Mouse (Mus musculus) mature B cell (primary cell): ENCODE measurements around the gene Hdac5.

Source experiments
- in situ Hi-C: fragments of 300-500 bp; cut with MboI; formaldehyde crosslinking; loops from 2 replicates; pipeline ENCODE4 v1.14.3; 2019

The Hdac5 gene

DNA sequence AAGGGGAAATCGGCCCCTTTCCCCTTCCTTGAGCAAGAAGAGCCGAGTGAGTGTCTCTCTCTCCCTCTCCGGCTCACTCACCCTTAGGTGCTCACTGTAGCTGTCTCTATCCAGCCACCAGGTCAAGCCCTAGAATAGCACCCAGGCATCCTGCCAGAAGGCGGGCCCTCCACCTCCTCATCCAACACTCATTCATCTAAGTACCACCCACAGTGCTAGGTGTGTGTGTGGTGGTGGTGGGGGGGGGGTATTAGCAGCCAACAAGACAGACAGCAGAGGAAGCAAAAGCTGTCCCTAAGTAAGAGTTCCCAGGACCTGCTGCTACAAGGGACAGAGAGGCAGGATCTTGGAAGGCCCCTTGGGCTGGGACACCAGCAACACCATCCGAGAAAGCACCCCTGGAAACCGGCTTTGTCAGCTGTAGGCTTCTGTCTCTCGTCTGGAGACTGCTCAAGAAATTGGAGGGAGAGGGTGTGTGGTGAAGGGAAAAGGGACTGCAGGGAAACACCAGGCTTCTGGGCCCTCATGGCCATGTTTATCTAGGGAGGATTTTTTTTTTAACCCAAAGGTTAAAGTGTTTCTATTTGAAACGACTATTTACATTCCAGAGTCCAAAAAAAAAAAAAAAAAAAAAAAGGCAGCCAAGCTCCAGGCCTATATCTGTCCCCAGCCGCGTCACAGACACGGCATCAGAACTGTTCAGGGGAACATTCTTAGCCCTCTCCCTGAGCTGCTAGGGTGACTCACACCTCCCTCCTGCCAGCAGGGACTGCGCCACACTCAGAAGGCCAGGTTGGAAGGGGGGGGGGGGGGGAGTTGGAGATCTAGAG is 13.7 kb downstream of the Hdac5 start:
- in situ Hi-C loops = no loop called here

DNA sequence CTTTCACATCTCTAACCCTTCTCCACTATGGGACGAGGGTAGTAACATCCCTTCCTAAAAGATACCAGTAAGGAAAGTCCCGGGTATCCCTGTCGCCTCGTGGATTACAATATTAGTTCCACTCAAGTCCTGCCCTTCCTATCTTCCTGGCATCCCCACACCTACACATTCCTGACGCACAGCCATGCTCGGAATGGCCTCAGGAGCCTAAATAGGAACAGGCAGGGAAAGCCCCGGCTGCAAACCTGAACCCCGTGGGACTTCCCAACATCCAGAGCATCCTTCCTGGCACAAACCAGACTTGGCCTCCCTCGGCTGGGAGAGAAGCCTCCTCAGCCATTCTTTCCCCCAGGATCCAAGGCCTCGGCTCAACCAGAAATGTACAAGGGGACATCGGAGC is 14.5 kb downstream of the Hdac5 start:
- in situ Hi-C loops = no loop called here

DNA sequence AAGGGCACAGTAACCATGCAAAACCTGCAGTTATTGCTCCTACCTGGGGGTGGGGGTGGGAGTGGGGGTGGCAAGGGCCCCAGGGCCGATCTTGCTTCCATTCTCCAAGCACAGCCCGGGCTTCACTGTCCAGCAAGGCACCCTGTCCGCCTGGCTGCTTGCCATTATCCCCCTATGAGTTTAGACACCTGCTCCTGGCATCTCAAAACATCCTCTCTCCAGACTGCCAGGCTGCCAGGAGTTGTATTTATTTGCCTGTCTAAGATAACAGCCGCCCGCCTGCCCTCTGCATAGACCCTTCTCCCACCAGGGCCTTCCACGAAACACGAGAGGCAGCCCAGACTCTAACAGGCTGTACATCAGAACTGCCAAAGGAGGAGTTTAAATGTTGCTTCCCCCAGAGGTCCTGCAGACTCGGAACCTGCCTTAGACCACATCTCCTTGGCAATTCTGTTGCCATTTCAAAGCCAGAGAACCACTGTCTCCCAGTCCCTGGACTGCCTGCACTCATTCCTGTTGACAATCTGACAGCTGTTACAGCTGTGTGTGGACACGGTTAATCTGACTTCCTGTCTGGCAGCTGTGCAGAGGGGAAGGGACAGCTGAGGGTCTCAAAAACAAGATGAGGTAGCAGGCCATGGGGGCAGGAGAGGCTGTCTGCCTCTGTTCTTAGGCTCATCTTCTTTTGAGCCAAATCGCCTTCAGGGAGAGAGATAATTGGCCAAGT is 15.4 kb downstream of the Hdac5 start:
- in situ Hi-C loops = no loop called here

DNA sequence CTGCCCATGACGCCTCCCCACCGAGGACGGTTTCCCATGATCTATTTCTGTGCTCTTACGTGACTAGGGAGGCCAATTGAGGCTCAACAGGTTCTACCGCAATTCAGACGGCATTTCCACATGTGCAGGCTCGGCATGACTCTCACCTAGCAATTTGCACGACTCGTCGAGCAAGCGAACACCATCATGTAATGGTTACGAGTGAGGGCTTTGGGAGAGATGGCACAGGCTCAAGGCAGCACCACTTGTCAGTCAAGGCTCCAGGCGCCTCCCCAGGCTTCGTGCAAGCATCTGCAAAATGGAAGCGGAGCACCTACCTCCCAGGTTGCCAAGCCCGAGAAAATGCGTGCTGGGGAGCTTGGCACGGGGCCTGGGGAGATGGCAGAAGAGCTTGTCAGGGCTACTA is 18.0 kb downstream of the Hdac5 start:
- in situ Hi-C loops = no loop called here

DNA sequence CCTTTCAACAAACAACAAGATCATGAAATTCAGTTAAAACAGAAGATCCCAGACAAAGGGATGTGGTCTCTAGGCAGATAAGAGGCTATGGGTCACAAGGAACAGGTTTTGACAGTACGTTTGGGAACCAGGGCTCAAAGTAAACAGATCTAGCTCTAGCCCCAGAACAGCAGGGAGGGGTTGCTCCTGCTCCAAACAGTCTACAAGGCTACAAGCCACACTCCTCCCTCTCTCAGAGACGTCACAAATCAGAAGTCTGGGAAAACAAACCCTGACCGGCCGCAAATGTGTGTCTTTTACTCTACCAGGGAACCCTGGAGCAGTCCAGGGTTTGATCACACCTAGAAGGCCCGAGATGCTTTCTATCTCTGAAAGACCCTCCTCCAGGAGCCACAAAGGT is 19.0 kb downstream of the Hdac5 start:
- in situ Hi-C loops = no loop called here

DNA sequence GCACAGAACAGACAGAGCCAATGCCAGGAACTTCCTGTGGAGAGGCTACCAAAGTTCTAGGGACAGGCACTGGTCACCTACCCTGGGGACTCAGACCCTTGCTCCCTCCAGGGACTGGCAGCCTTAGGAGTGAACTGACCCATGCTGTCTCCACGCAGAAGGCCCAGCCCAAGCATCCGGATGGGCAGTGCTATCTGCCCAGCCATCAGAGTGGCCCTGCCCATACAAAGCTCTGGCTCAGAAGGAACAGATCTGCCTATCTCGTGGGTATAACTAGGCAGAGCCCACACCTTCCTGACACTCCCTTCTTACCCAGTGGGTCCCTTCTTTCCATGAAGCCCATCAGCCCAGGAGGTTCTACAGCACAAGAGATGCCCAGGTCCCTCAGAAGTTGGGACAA is 19.8 kb downstream of the Hdac5 start:
- in situ Hi-C loops = no loop called here

DNA sequence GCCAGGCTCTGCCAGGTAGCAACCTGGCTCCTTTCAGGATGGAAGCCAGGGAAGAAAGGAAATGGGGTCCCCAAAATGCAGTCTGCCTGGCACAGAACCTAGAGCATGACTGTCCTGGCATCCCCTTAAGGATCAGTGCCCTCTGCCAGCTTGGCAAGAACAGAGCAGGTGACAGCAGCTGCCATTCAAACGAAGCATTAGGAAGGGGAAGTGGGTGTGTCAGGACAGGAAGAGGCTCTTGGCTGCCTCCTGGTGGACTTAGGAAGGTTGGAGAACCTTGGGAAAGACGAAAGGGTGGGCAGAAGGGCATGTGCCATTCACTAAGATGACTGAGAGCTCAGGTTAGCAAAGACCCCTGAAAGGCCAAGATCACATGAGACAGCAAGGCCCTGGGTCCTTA is 20.2 kb downstream of the Hdac5 start:
- in situ Hi-C loops = no loop called here

DNA sequence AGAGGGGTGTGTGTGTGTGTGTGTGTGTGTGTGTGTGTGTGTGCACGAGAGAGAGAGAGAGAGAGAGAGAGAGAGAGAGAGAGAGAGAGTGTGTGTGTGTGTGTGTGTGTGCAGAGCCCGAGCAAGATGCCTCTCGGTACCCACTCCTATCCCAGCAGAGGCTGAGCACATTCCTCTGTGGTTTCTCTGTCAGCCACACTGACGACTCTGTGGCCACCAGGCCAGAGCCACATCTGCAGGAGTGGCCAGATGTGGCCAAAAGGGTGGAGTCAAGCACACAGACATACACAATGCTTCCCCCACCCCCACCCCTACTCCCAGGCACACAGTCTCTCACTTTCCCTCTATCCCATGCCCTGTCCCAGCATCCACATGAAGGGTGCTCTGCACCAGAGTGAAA is 21.1 kb downstream of the Hdac5 start:
- in situ Hi-C loops = no loop called here

DNA sequence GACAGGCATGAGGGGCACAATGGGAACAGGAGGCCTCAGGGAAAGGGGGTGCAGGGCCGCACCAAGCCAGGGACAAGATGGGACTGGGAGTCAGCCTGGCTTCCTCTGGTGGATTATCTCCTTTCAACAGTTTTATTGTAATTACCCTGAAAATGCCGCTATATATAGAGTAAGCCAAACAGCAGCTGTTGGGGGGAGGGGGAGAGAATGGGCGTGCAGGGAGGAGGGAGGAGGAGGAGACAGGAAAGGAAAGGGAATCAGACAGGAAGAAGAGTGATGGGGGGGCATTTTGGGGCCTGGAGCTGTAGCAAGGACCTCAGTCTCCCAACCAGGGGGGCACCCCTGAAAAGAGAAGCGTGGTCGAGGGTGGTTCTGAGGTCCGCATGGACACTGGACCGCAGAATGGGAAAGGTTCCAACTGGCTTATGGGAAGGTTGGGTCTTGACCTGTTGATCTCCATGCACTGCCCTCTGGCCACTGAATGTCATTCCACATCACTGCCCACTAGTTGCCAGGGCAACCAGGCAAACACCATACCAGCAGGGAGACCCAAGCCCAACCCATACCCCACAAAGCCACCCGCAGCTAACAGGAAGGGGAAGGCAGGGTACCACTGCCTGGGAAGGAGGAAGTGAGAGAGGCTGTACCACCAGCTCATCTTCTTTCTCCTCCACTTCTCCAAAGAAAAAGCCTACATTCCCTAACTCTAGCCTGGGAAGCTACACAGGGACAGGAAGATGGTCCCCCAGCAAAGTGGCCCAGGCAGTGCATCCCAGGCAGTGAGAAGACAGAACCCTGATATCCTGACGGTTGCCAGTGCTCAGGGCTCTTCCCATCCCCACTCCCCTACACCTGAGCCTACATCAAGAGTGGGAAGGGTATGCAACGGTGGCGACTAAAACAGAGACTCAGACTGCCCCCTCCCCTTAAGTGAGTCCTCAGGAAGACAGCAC is 21.9 kb downstream of the Hdac5 start:
- in situ Hi-C loops = no loop called here

DNA sequence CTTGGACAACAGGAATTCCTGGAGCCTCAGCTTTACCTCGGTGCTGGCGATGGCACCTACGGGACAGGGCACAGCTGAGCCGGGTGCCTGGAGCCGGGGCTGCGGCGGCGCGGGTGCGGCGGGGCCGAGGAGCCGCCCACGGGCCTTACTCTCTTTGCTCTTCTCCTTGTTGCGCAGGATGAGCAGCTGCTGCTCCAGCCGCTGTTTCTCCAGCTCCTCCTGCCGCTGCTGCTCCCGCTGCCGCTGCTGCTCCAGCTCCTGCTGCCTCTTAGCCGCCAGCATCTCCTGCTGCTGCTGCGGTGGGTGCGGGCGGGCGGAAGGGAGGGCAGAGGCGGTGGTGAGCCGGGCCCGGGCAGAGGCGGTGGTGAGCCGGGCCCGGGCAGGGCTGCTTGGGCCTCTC is 23.5 kb downstream of the Hdac5 start:
- in situ Hi-C loops = no loop called here

DNA sequence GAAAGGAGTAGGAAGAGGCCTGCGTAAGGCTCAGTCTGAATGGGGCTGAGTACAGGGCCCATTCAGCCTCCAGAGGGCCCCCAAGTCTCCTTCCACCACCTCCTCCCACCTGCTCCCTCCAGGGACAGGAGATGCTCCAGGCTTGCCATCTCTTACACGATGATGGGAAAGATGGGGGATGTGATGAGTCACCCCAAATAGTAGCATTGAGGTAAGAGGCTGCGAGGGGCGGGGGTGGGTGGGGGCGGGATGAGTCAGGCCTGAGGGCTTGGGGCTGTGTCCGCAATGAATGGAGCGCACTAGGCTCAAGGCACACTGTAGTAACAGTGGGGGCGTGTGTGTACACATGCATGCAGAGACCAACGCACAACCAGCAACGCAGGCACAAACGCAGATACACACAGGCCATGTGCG is 28.6 kb downstream of the Hdac5 start:
- in situ Hi-C loops = no loop called here

DNA sequence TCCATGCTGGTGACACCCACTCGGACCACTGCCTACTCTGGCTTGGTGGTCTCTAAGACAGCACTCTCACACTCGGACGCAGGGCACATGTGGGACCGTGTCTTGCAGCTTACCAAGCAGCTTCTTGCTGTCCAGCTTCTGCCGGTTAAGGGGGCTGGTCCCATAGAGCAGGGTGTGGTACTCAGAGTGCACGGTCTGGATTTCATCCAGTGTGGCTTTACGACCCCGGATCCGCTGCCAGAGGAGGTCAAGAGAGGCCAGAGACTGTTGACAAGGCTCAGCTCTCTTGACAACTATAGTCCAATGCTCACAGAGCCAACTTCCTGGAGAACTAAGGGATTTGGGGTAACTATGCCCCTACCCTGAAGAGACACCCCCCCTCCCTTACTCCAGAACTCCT is 30.1 kb downstream of the Hdac5 start:
- in situ Hi-C loops = no loop called here

DNA sequence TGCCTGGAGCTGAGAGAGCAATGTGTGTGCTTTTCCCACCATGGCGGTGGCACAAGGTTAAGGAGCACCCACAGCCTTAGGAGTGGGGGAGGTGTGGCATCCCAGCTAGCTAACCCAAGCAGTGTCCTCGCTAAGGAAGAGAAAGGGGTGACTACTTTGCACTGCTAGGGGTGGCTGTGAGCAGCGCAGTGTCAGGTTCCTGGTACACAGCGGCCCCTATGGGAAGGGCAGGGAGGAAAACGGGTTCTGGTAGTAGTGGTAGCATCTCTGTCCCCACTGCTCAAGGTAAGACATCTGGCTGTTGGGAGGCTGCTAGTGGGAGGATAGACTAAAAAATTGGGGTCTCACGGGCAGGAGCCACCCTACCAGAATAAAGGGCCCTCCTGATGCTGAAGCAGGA is 31.7 kb downstream of the Hdac5 start:
- in situ Hi-C loops = no loop called here

DNA sequence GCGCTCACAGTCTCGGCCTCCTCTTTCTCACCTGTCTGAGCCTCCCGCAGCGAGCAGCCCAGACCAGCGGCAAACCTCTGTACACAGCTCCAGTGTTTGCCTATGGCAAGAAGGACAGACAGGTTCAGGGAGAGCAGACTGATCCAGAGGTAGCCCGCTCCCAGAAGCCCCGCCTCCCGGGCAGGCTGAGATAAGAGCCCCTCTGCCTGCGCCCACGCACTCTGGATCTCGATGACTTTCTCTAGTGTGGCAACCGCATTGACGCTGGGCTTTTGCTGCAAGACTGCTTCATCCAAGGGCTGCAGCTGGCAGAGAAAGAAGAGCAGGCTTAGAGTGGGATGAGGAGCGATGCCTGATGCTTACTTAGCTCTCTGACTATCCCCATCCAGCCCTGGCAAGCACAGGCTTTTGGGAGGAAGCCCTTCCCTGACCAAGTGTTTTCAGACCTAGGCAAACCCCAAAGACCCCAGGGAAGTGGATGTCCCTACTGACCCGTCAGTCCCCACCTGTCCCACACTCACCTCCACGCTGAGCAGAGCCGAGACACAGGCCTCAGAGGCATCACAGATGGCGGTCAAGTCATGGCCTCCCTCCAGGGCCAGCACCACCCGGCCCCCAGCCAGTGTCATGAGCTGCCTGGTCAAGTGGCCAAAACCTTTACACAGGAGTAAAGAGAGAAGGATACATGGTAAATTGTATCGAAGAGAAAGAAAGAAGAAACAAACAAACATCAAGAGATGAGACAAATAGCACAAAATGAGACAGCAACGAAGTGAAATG is 33.8 kb downstream of the Hdac5 start:
- in situ Hi-C loops = no loop called here

DNA sequence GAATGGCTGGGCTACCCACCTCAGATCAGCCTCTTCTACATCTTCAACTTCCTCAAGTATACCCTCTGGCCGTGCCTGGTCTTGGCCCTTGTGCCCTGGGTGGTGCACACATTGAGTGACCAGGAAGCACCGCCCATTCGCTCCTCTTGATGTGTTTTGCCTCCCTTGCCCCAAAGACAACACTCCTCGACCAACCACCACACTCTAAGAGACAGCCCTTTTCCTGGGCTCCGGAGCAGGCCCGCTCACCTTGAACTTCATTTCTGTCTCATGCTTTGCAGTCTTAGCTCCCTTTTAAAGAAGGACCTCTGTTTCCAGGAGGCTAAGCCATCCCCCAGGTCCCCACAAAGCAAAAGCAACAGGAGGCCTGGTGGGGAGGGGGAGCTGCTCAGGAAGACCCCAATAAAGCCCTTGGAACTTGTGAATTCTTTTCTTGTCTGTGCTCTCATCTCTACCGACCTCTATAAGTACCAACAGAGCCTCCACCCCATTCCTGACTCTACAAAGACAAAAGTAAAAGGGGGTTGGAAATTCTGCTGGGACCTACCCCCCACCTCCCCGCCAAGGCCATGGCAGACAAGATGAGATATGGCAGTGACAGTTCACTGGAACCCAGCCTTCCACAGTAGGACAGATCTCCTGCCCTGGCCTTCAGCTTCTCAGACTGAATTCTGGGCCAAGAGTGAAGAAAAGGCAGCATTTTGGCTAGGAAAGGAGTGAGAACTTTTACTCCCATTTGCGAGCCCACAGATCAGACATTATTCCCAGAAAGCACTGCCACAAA is 36.1 kb downstream of the Hdac5 start:
- in situ Hi-C loops = no loop called here

DNA sequence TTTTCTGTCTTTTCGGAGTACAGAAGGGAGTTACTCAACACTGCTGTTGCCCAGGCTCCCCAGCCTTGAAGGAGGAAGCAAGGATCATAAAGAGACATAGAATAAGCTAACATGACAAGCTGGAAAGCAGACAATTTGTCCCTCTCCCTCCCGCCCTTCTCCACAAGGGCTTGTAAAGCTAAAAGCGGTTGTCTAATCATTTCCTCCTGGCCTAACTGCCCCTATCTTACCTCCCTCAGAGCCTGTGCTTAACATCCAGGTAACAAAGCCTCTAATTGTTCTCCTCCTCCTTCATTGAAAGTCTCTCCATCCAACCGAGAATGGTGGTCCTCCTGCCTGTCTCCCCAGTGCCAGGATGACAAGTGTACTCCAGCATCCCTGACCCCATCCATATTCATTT is 39.1 kb downstream of the Hdac5 start:
- in situ Hi-C loops = no loop called here

DNA sequence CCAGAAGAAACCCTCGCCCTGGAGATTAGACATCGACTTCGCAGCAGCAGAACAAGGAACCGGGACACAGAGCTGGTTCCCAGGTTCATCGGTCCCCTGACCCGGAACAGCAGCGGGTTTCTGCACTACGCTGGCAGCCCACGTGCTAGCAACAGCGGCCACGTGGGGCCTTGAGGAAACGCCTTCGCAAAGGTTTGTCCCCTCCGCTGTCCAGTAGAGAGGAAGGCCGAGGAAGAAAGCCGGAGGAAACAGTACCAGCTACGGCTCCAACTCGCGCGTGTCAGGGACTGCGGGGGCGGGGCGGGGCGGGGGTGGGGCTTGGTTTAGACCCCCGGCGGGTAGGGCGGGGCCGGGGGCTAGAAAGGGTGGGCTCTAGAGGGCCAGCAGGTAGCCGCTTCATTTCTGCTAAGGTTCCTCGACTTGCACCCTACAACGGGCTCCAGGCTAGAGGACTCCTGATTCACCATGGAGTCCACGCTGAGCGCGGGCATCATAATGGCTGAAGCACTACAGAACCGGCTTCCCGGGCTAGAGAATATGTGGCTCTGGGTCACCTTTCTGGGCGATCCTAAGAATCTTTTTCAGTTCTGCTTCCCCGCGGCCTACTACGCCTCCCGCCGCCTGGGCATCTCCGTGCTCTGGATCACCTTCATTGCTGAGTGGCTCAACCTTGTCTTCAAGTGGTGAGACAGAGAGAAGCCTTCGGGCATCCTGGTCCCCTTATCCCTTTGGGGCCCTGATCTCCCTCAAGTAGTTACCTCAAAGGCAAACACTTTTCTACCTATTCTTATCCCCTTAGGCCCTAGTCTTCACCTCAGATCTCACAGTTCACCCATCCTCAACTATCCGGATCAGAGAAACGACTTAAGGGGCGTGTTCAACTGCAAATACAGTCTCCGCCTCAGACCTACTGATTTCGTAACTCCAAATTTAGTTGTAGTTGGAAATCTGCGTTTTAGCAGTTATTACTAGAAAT is 40.2 kb downstream of the Hdac5 start, which contains the start of gene G6pc3:
Gene G6pc3, plus strand, starts transcription at position 160 of the 976 bp plus-strand sequence.
- in situ Hi-C loops = loop anchor here (5.0 kb wide), 1 partner anchor 38 kb away; no protein-coding TSS in a partner anchor

DNA sequence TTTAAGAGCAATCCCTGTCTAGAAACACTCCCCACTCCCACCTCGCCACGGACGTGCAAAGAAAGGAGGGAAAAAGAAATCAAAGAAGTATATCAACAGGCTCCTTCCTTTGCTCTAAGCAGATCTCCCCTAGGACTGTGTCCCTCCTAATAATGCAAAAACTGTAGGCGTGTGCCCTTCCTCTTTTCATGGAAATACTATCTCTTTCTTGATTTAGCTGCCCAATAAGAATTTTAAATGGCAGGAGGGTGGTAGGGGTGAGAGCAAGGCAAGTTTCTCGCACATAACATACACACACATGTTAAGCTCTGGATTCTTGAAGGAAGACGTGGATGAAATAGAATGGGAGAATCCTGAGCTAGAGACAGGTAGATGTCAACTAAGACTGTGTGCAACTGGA is 41.0 kb downstream of the Hdac5 start:
- in situ Hi-C loops = loop anchor here (5.0 kb wide), 1 partner anchor 38 kb away; no protein-coding TSS in a partner anchor

DNA sequence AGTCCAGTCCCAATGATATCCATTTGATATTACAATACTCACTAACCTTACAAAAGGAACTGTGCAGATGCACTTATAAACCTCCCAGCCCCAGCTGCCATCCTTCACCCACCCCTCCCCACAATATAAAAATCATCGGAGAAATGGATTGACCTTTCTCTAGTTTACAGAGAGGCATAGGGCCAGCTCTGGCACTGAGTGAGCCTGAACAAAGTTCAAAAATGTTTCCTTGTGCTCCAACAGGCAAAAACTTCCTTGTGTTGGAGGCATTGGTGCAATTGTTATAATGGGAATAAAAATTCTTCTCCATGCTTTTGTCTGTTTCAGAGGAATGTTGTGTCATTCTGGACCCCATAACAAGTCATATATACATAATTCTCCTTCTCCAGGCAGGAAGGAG is 43.7 kb downstream of the Hdac5 start:
- in situ Hi-C loops = loop anchor here (5.0 kb wide), 1 partner anchor 41 kb away; no protein-coding TSS in a partner anchor
